Mouse (Mus musculus): ENCODE measurements around the gene Sspo. TPM values are rescaled to one million over a fixed set of nuclear protein-coding genes. Genes with fewer than 3 reads are reported as not detected.
"Not testable (repeated sequence)": the region's sequence is repeated elsewhere in the genome, so short reads cannot be mapped to it uniquely, and the experiment has no call there.

Gene Sspo
- polyA plus RNA-seq, 1 experiment from 2014 or later = 0.25 TPM

DNA sequence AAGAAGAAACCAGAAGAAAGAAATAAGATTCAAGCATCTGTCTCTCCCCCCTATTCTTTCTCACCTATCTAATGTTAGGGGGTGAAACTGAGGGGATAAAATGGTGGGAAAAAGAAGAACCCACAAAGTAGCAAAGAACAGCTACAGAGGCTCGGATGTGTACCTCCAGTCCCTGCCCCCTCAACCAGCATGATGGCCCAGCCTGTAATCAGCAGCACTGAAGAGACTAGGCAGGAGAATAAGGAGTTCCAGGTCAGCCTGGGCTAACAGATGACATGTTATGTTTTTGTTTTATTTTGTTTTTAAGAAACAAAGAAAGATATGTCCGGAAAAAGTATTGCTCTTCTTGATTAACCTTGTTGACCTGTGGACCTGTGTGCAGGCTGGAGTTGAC, 55.8 kb downstream of the Sspo start:
- Histone ChIP-seq H3K27ac (no peak overlapping the region), H3K9me3 (replicated peaks) (no peaks in the 10 kb centered on the region), H3K4me3 (peak overlapping the region; percentile 71; the same call in 1 of the 2 replicates), H3K4me2 (peak overlapping the region; percentile 87; the same call in 1 of the 2 replicates), H3K4me1 (peaks cover 8% of the 10 kb centered on the region), H3K9ac (no peak overlapping the region), H3K27me3 (no peaks in the 10 kb centered on the region), H3K36me3 (ENCODE audit: poor library complexity, severe bottlenecking) (no peaks in the 10 kb centered on the region)
- peak; percentile 72 for ATAC-seq
- WGBS = 8% methylated on average over 2 of the region's 2 CpGs

DNA sequence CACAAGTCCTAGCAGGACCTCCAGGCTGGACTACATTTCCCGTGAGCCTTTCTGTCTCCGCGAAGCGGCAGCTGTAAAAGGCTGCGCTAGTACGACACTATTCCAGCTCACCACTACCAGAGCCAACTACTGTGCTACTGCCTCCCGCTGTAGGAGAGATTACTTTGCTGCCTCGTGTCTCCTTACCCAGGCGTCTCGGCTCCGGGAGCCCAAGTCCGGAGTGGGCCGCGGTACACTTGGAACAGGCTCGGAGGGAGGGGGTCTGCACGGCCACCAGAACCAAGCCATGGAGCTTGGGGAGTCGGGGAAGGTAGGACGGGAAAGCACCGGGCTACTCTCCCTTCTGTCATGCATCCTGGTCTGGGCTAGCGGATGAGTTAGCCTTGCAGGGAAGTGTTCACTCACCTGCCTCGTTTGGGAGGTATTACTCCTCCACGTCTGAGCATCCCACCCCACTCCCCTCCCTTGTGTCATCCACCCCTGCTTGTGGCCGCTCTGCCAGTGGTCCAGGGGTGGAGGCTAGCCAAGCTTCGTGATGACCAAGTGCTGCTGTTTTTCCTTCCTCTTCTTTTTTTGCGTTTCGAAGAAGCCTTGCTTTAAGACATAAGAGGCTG, 56.3 kb downstream of the Sspo start:
- peak overlapping the region; percentile 73 for H3K9ac ChIP-seq
- no peaks in the 10 kb centered on the region for H3K27me3 ChIP-seq
- under 1% methylated on average over 26 of the region's 26 CpGs for WGBS
- H3K4me1 ChIP-seq = peaks cover 8% of the 10 kb centered on the region
- ATAC-seq = peak; percentile 98
- no peak overlapping the region for H3K27ac ChIP-seq
- H3K36me3 ChIP-seq (ENCODE audit: poor library complexity, severe bottlenecking) = no peaks in the 10 kb centered on the region; the same call in 1 of the 2 replicates
- H3K4me3 ChIP-seq = peak overlapping the region; percentile 71
- no peaks in the 10 kb centered on the region for H3K9me3 ChIP-seq (replicated peaks)
- peak overlapping the region; percentile 87 for H3K4me2 ChIP-seq

DNA sequence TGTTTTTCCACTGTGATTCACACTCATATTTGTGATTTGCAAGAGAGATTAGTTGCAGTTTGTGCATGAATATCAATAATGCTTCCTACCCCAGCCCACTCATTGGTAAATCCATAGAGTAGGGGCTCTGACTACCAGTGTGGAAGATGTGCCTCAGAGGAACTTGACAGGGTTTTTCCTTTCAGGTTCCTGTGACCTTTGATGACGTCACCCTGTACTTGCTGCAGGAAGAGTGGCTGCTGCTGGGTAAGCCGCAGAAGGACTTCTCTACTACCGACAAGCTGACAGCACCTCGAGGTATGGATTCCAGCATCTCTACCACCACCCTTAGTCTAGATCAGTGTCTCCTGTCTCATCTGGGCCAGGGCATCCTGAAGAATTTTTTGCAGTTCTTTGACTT, 60.1 kb downstream of the Sspo start:
- no peaks in the 10 kb centered on the region for H3K9me3 ChIP-seq (replicated peaks)
- no peak overlapping the region for H3K4me3 ChIP-seq
- H3K4me1 ChIP-seq = peaks cover 8% of the 10 kb centered on the region
- H3K4me2 ChIP-seq = no peak overlapping the region
- 84% methylated on average over 4 of the region's 4 CpGs for WGBS
- H3K27me3 ChIP-seq = no peaks in the 10 kb centered on the region
- H3K36me3 ChIP-seq (ENCODE audit: poor library complexity, severe bottlenecking) = peaks cover 26% of the 10 kb centered on the region; the same call in 1 of the 2 replicates
- ATAC-seq = no peak
- no peak overlapping the region for H3K9ac ChIP-seq
- H3K27ac ChIP-seq = no peak overlapping the region

DNA sequence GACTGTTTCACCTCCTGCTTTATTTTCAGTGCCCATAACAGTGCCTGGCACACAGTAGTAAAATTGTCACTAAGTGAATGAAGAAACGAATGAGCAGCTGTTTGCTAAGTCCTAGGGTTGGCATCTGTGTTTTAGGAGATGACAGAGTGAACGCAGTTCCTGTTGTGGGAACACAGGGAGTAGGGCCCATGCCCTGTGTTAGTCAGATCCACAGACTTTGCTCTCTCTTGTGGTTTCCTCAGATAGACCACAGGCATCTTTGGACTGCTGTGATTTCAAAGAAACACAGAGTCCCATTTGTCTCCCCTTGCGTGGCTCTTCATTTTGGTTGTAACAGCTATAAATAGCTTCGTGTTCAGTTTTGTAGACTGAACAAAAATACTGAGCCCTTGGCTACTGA, 62.4 kb downstream of the Sspo start:
- Histone ChIP-seq H3K9me3 (replicated peaks) (no peaks in the 10 kb centered on the region), H3K4me3 (no peak overlapping the region), H3K4me2 (no peak overlapping the region), H3K36me3 (ENCODE audit: poor library complexity, severe bottlenecking) (peaks cover 49% of the 10 kb centered on the region), H3K9ac (no peak overlapping the region), H3K4me1 (no peaks in the 10 kb centered on the region), H3K27me3 (no peaks in the 10 kb centered on the region), H3K27ac (no peak overlapping the region)
- WGBS = 94% methylated on average over 4 of the region's 4 CpGs
- no peak for ATAC-seq

DNA sequence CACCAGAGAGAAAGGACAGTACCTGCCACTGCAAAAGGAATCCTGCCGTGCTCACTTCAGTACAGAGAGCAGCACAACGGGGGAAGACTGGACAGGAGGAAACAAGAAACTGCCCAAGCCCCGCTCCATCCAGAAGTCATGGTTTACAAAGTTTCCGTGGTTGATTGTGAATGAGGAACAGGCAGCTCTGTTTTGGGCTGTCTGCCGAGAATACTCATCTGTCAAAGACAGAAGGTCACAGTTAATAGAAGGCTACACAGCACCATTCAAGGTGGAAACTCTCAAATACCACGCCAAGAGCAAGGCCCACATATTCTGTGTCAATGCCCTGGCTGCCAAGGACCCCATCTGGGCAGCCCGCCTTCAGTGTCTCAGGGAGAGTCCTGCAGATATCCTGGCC, 63.8 kb downstream of the Sspo start:
- 93% methylated on average over 7 of the region's 7 CpGs for WGBS
- no peak for ATAC-seq
- no peak overlapping the region for H3K4me2 ChIP-seq
- no peak overlapping the region for H3K4me3 ChIP-seq
- no peaks in the 10 kb centered on the region for H3K4me1 ChIP-seq
- no peak overlapping the region for H3K27ac ChIP-seq
- no peaks in the 10 kb centered on the region for H3K27me3 ChIP-seq
- H3K9ac ChIP-seq = no peak overlapping the region
- peaks cover 63% of the 10 kb centered on the region for H3K36me3 ChIP-seq (ENCODE audit: poor library complexity, severe bottlenecking)
- H3K9me3 ChIP-seq (replicated peaks) = no peaks in the 10 kb centered on the region

DNA sequence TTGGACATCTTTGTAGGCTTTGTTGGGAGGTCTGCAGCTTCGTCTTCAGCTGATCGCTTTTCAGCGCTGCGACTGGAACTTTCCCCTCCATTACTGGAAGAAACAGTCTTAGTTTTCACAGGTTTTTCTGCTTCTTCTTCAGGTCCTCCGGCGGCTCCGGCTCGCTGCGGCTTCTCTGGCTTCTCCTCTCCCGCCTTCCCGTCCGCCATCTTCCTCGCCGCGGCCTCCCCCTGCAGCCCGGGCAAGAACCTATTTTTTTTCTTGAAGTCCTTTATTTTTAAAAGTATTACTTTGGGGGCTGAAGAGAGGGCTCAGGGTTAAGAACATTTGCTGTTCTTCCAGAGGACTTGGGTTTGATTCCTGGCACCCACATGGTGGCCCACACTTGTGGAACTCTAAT, 76.9 kb downstream of the Sspo start:
- not testable (repeated sequence) for H3K4me2 ChIP-seq; H3K9ac ChIP-seq; H3K9me3 ChIP-seq (replicated peaks); H3K27me3 ChIP-seq; H3K4me1 ChIP-seq; H3K27ac ChIP-seq; ATAC-seq; H3K4me3 ChIP-seq
- peaks cover 11% of the 10 kb centered on the region; the same call in 1 of the 2 replicates for H3K36me3 ChIP-seq (ENCODE audit: poor library complexity, severe bottlenecking)
- WGBS = 96% methylated on average over 12 of the region's 16 CpGs

DNA sequence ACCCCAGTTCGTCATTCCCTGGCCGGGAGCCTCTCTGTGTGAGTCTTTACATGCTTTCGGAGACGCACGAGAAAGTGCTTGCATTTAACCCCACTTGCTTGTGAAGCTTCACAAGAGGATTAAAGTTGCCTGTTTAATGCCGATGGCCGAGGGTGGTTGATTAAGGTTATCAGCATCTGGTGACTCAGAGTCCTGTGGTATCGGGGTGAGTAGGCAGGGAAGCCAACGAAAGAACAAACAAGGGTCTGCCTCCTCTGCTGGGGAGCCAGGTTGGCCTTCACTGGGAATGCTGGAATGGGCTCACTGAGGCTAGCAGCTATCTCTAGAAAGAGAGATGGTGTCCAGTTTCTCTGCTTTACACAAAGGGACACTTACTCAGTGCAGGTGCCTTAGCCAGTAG, 79.9 kb downstream of the Sspo start:
- Histone ChIP-seq H3K9ac (no peak overlapping the region), H3K4me2 (no peak overlapping the region), H3K27ac (no peak overlapping the region), H3K4me1 (no peaks in the 10 kb centered on the region), H3K27me3 (no peaks in the 10 kb centered on the region), H3K36me3 (ENCODE audit: poor library complexity, severe bottlenecking) (peaks cover 23% of the 10 kb centered on the region), H3K9me3 (replicated peaks) (no peaks in the 10 kb centered on the region), H3K4me3 (no peak overlapping the region)
- no peak for ATAC-seq
- WGBS = 75% methylated on average over 9 of the region's 9 CpGs

DNA sequence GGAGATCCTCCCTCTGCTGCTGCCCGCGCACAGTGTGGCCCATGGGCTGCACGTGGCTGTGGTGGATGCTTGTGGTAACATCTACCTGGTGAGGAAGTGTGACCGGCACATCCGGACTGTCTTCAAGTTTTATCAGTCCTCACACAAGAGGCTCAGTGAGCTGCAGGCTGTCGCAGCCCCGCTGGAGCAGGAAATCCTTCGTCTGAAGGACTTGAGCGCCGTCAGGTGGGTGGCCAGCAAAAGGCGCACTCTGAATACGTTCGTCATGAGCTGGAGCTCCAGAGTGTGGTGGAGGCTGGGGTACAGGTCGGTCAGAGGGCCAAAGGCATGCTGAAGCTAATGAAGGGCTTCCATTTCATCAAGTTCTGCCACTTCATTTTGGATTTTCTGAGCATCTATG, 81.2 kb downstream of the Sspo start:
- Histone ChIP-seq H3K4me3 (no peak overlapping the region), H3K4me1 (no peaks in the 10 kb centered on the region), H3K27ac (no peak overlapping the region), H3K9ac (no peak overlapping the region), H3K4me2 (no peak overlapping the region), H3K27me3 (no peaks in the 10 kb centered on the region), H3K9me3 (replicated peaks) (no peaks in the 10 kb centered on the region), H3K36me3 (ENCODE audit: poor library complexity, severe bottlenecking) (peaks cover 23% of the 10 kb centered on the region)
- no peak for ATAC-seq
- 80% methylated on average over 14 of the region's 14 CpGs for WGBS

DNA sequence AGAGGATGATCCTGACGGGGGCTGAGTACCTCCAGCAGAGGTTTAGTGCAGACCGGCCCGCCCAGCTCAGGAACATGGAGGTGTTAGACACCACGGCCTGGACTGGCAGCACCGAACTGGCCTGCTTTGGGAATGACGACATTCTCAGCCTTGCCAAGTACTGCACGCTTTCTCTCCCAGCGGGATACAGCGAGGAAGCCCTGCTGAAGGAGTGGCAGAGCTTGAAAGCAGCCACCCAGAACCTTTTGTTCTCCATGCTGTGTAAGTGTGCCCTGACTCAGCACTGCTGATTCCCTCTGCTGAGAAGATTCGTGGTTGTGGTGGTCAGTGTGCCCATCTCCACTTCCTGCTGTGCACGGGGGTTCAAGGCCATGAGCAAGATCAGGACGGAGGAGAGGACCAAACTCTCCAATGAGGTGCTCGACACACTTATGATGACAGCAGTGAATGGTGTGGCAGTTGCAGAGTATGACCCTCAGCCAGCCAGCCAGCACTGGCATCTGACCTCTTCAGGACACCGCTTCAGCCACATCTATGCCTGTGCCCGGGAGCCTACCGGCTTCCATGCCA, 81.9 kb downstream of the Sspo start:
- no peaks in the 10 kb centered on the region for H3K4me1 ChIP-seq
- H3K27me3 ChIP-seq = no peaks in the 10 kb centered on the region
- H3K36me3 ChIP-seq (ENCODE audit: poor library complexity, severe bottlenecking) = peaks cover 23% of the 10 kb centered on the region
- no peak overlapping the region for H3K9ac ChIP-seq
- no peaks in the 10 kb centered on the region for H3K9me3 ChIP-seq (replicated peaks)
- no peak overlapping the region for H3K4me2 ChIP-seq
- WGBS = 87% methylated on average over 16 of the region's 16 CpGs
- no peak overlapping the region for H3K27ac ChIP-seq
- no peak overlapping the region for H3K4me3 ChIP-seq
- ATAC-seq = no peak

DNA sequence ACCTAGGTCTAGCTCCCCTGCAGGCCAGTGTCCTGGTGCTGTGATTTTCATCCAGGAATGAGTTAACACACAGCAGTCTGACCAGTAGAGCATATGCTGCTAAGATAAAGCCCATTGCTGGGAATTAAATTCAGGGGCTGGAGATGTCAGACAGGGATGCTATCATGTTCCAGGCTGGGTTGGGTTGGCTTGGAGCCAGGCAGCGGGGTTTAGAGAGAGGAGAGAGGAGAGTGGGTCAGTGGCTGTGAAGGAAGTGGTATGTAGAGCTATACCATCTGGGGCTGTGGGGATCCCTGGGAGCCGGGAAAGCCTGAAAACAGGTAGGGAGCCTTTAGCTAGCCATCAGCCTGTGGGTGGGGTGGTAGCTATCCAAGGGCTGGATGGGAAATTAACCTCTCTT, 82.8 kb downstream of the Sspo start:
- Histone ChIP-seq H3K9ac (no peak overlapping the region), H3K27ac (no peak overlapping the region), H3K4me1 (no peaks in the 10 kb centered on the region), H3K9me3 (replicated peaks) (no peaks in the 10 kb centered on the region), H3K4me2 (no peak overlapping the region), H3K27me3 (no peaks in the 10 kb centered on the region), H3K4me3 (no peak overlapping the region), H3K36me3 (ENCODE audit: poor library complexity, severe bottlenecking) (peaks cover 18% of the 10 kb centered on the region)
- 81% methylated on average over 2 of the region's 2 CpGs for WGBS
- no peak for ATAC-seq

DNA sequence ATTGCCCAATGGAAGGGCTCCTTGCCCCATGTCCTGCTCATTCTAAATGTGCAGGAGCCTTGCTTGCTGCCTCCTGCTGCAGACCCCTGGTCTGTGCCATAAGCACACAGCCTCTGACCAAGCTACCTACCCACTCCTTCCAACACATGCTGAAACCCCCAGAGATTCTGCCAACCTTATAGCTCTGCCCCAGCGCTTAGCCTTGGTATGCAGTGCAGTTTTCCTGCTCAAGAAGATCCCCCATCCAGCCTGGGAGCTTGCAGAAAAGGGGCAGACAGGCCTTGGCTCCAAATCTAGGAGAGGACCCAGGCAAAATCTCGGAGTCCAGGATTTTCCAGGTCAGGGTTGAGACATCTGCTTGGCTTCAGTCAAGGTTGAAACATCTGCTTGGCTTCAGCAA, 85.4 kb downstream of the Sspo start:
- Histone ChIP-seq H3K27me3 (no peaks in the 10 kb centered on the region), H3K9ac (no peak overlapping the region), H3K9me3 (replicated peaks) (no peaks in the 10 kb centered on the region), H3K4me1 (peaks cover 18% of the 10 kb centered on the region), H3K27ac (no peak overlapping the region), H3K4me2 (no peak overlapping the region), H3K4me3 (no peak overlapping the region), H3K36me3 (ENCODE audit: poor library complexity, severe bottlenecking) (peaks cover 18% of the 10 kb centered on the region)
- 78% methylated on average over 2 of the region's 2 CpGs for WGBS
- no peak for ATAC-seq

DNA sequence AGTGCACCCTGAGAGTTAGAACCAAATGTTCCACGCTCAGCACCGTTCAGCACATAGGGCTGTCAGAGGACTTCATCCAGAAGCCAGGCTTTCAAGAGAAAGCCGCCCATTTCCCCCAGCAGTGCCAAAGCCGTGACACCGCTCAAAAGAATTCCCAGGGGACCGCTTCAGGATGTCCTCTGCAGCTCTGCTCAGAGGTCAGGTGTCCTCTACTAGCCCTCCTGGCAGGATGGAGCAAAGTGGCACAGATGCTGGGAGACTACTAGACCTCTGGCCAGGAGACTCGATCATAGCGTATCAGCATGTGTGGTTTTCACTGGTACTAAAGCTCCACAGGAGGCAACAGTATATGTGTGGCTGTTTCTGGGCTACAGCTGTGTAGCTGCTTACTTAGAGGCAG, 86.9 kb downstream of the Sspo start:
- peaks cover 14% of the 10 kb centered on the region; the same call in 1 of the 2 replicates for H3K36me3 ChIP-seq (ENCODE audit: poor library complexity, severe bottlenecking)
- ATAC-seq = no peak
- no peak overlapping the region for H3K4me2 ChIP-seq
- 87% methylated on average over 8 of the region's 8 CpGs for WGBS
- no peak overlapping the region for H3K4me3 ChIP-seq
- no peaks in the 10 kb centered on the region for H3K27me3 ChIP-seq
- no peak overlapping the region for H3K27ac ChIP-seq
- peaks cover 27% of the 10 kb centered on the region for H3K4me1 ChIP-seq
- H3K9me3 ChIP-seq (replicated peaks) = no peaks in the 10 kb centered on the region
- no peak overlapping the region for H3K9ac ChIP-seq

DNA sequence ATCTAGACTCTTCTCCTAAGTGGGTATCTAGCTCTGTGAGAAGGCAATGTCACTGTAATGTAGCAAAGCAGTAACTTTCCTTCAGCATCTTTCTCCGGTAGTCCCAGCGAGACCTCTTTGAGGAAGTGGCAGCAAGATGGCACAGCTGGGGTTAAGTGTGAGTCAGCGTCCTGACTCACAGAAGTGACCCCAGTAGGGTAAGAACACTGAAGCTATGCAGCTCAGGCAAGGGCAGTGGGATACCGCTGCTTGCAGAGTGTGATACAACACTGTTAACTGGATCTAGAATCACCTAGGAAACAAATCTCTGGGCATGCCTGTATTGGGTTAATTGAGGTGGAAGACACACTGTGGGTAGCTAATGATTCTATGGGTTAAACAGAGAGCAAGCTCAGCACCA, 88.1 kb downstream of the Sspo start:
- no peak overlapping the region for H3K4me3 ChIP-seq
- no peak overlapping the region for H3K27ac ChIP-seq
- no peak for ATAC-seq
- H3K9ac ChIP-seq = no peak overlapping the region; the same call in 1 of the 2 replicates
- 0 out of 2 replicates have a peak overlapping the region, but pooled peaks have one; percentile 96 for H3K4me2 ChIP-seq
- H3K4me1 ChIP-seq = peaks cover 27% of the 10 kb centered on the region
- H3K27me3 ChIP-seq = no peaks in the 10 kb centered on the region
- 64% methylated on average over 4 of the region's 4 CpGs for WGBS
- H3K36me3 ChIP-seq (ENCODE audit: poor library complexity, severe bottlenecking) = peaks cover 26% of the 10 kb centered on the region
- no peaks in the 10 kb centered on the region for H3K9me3 ChIP-seq (replicated peaks)
